Mouse (Mus musculus): ENCODE results near the gene Olfr1426. TPM values are rescaled to one million over a fixed set of nuclear protein-coding genes. Genes with fewer than 3 reads are reported as not detected.
"Not testable (repeated sequence)": the region's sequence is repeated elsewhere in the genome, so short reads cannot be mapped to it uniquely, and the experiment has no call there.

The Olfr1426 gene
- total RNA-seq (2021), result not detected
- long read RNA-seq, experiment 1, result 0 reads
- long read RNA-seq, experiment 2, result 0 reads

- DNase-seq (ENCODE audit: low spot score in 2 of 2), result no peak
These were observed at the start of gene Olfr1426 for GRCm38 (mm10) chr19:12091913-12092312. Olfr1426 (minus strand) TSS chr19:12092013.

GRCm38 (mm10) chr19:12134289-12134688 is 42.5 kb upstream of the Olfr1426 start:
- peak in 1 of 2 experiments; percentile 15 for DNase-seq (ENCODE audit: low spot score in 2 of 2)

- DNase-seq (ENCODE audit: low spot score in 2 of 2), result no peak
These were observed 31.3 kb upstream of the Olfr1426 start, which contains the start of gene Olfr76 for GRCm38 (mm10) chr19:12123103-12123502. Olfr76 (minus strand) TSS chr19:12123203.

- no peak for DNase-seq (ENCODE audit: low spot score in 2 of 2)
These were observed 24.7 kb upstream of the Olfr1426 start for GRCm38 (mm10) chr19:12116464-12116863.

- no peak for DNase-seq (ENCODE audit: low spot score in 2 of 2)
These were observed 24.0 kb upstream of the Olfr1426 start, which contains the start of gene Olfr1428 for GRCm38 (mm10) chr19:12115797-12116196. Olfr1428 (minus strand) TSS chr19:12115897.

GRCm38 (mm10) chr19:12113807-12114206 is 22.0 kb upstream of the Olfr1426 start:
- no peak for DNase-seq (ENCODE audit: low spot score in 2 of 2)

- no peak for DNase-seq (ENCODE audit: low spot score in 2 of 2)
These were observed 12.7 kb upstream of the Olfr1426 start for GRCm38 (mm10) chr19:12104541-12104940.

- no peak for DNase-seq (ENCODE audit: low spot score in 2 of 2)
These were observed 11.4 kb upstream of the Olfr1426 start, which contains the start of gene Olfr1427 for GRCm38 (mm10) chr19:12103234-12103633. Olfr1427 (minus strand) TSS chr19:12103334.

- not testable (repeated sequence) for DNase-seq (ENCODE audit: low spot score in 2 of 2)
These were observed 14.2 kb downstream of the Olfr1426 start, which contains the start of gene Olfr1425 for GRCm38 (mm10) chr19:12077631-12078030. Olfr1425 (minus strand) TSS chr19:12077731.

- not testable (repeated sequence) for DNase-seq (ENCODE audit: low spot score in 2 of 2)
These were observed 22.3 kb downstream of the Olfr1426 start for GRCm38 (mm10) chr19:12069546-12069945.

- not testable (repeated sequence) for DNase-seq (ENCODE audit: low spot score in 2 of 2)
These were observed 24.0 kb downstream of the Olfr1426 start for GRCm38 (mm10) chr19:12067806-12068205.

GRCm38 (mm10) chr19:12062582-12062981 is 29.2 kb downstream of the Olfr1426 start, which contains the start of gene Olfr1424:
Olfr1424 (minus strand) TSS chr19:12062682.
- not testable (repeated sequence) for DNase-seq (ENCODE audit: low spot score in 2 of 2)

- DNase-seq (ENCODE audit: low spot score in 2 of 2), result no peak
These were observed 48.6 kb downstream of the Olfr1426 start for GRCm38 (mm10) chr19:12043163-12043562.

- no peak for DNase-seq (ENCODE audit: low spot score in 2 of 2)
These were observed 50.6 kb downstream of the Olfr1426 start, which contains the start of gene Olfr1423 for GRCm38 (mm10) chr19:12041217-12041616. Olfr1423 (minus strand) TSS chr19:12041317.

- DNase-seq (ENCODE audit: low spot score in 2 of 2), result no peak
These were observed 54.1 kb downstream of the Olfr1426 start for GRCm38 (mm10) chr19:12037727-12038126.

Other genes starting within 250 kb of the Olfr1426 start
- gene Olfr1418, start 230.9 kb downstream of the Olfr1426 start, total RNA-seq (2021), result not detected
- not detected for gene Olfr1419, start 216.9 kb downstream of the Olfr1426 start, total RNA-seq (2021)
- gene Olfr1420, start 205.4 kb downstream of the Olfr1426 start, total RNA-seq (2021), result not detected
- gene Patl1, start 179.6 kb downstream of the Olfr1426 start, total RNA-seq (2021), result 10 to 100 TPM; 28.0 to 28.5 TPM
- gene Osbp, start 126.1 kb downstream of the Olfr1426 start, total RNA-seq (2021), result 10 to 100 TPM; 61.3 to 90.1 TPM
- not detected for gene Olfr1423, start 50.7 kb downstream of the Olfr1426 start, total RNA-seq (2021)
- not detected for gene Olfr1424, start 29.3 kb downstream of the Olfr1426 start, total RNA-seq (2021)
- not detected for gene Olfr1425, start 14.3 kb downstream of the Olfr1426 start, total RNA-seq (2021)
- gene Olfr1427, start 11.3 kb upstream of the Olfr1426 start, total RNA-seq (2021), result not detected
- not detected for gene Olfr1428, start 23.9 kb upstream of the Olfr1426 start, total RNA-seq (2021)
- gene Olfr76, start 31.2 kb upstream of the Olfr1426 start, total RNA-seq (2021), result not detected
- not detected for gene Olfr1555-ps1, start 78.1 kb upstream of the Olfr1426 start, total RNA-seq (2021)
- not detected for gene Olfr1431, start 108.6 kb upstream of the Olfr1426 start, total RNA-seq (2021)
- not detected for gene Olfr1432, start 140.6 kb upstream of the Olfr1426 start, total RNA-seq (2021)
- gene Olfr262, start 149.6 kb upstream of the Olfr1426 start, total RNA-seq (2021), result not detected
- gene Olfr235, start 169.0 kb upstream of the Olfr1426 start, total RNA-seq (2021), result not detected
- gene Olfr1434, start 187.8 kb upstream of the Olfr1426 start, total RNA-seq (2021), result not detected
- gene Olfr1436, start 207.1 kb upstream of the Olfr1426 start, total RNA-seq (2021), result not detected
- not detected for gene Olfr1437, start 233.1 kb upstream of the Olfr1426 start, total RNA-seq (2021)
- not detected for gene Olfr1438-ps1, start 243.9 kb upstream of the Olfr1426 start, total RNA-seq (2021)

All from adrenal gland, adult 18-20 months (tissue).